13 mouse cellular contexts compared by ENCODE assay signal in genomic region chr15:101371141-101371985, GRCm38 (mm10). TPM values are rescaled to one million over a fixed set of nuclear protein-coding genes. Genes with fewer than 3 reads are reported as not detected.
A peak's percentile ranks its signal among the peaks of the same experiment; 100 is the strongest.
DNase-seq lines count a peak whose midpoint lies in the region; ATAC-seq and TF ChIP-seq lines count a peak whose summit lies in the region.
"Had no signal": no experiment of that assay in that cellular context is flagged by ENCODE, and none has a peak within 500 bp of the region (broad histone marks: within the 10 kb centered on the region; RNA-seq: fewer than 3 reads in every experiment).

No protein-coding gene starts in this region.

- H3K4me3 ChIP-seq in embryonic facial prominence, embryonic 15.5 days (replicated peaks): no peak overlapping the region
- H3K4me3 ChIP-seq in embryonic facial prominence, embryonic 10.5 days: no peak overlapping the region
- H3K4me3 ChIP-seq in limb, embryonic 13.5 days: no peak overlapping the region
- no peak overlapping the region for H3K4me3 ChIP-seq in limb, embryonic 10.5 days
- H3K4me3 ChIP-seq in lung, embryonic 14.5 days (ENCODE audit: low read depth, low read length): no peak overlapping the region
- H3K4me3 ChIP-seq in stomach, embryonic 15.5 days (replicated peaks): no peak overlapping the region
- H3K4me3 ChIP-seq in intestine, postnatal 0 days (ENCODE audit: low read depth, low read length): no peak overlapping the region
- H3K4me3 ChIP-seq: hindbrain, embryonic 10.5 days; layer of hippocampus, adult 2 months; midbrain, embryonic 12.5 days had no signal

- H3K27me3 ChIP-seq in embryonic facial prominence, embryonic 15.5 days: no peaks in the 10 kb centered on the region
- H3K27me3 ChIP-seq in embryonic facial prominence, embryonic 10.5 days (replicated peaks; ENCODE audit: low read depth, poor library complexity, severe bottlenecking): peaks cover 23% of the 10 kb centered on the region; the same call in 1 of the 2 replicates
- H3K27me3 ChIP-seq in limb, embryonic 13.5 days: 0 out of 2 replicates have a peak, but pooled peaks cover 4% of the 10 kb centered on the region
- peaks cover 25% of the 10 kb centered on the region; the same call in 1 of the 2 replicates for H3K27me3 ChIP-seq in limb, embryonic 10.5 days (ENCODE audit: low read depth, poor library complexity, severe bottlenecking)
- no peaks in the 10 kb centered on the region for H3K27me3 ChIP-seq in lung, embryonic 14.5 days (ENCODE audit: insufficient read depth, low read length)
- no peaks in the 10 kb centered on the region for H3K27me3 ChIP-seq in stomach, embryonic 15.5 days (replicated peaks)
- H3K27me3 ChIP-seq in intestine, postnatal 0 days (replicated peaks; ENCODE audit: control insufficient read depth, insufficient read depth, low read length): no peaks in the 10 kb centered on the region

- H3K4me1 ChIP-seq in embryonic facial prominence, embryonic 15.5 days: peaks cover 72% of the 10 kb centered on the region
- H3K4me1 ChIP-seq in embryonic facial prominence, embryonic 10.5 days: peaks cover 38% of the 10 kb centered on the region
- H3K4me1 ChIP-seq in limb, embryonic 13.5 days: peaks cover 24% of the 10 kb centered on the region
- peaks cover 34% of the 10 kb centered on the region for H3K4me1 ChIP-seq in limb, embryonic 10.5 days
- peaks cover 25% of the 10 kb centered on the region for H3K4me1 ChIP-seq in lung, embryonic 14.5 days (ENCODE audit: insufficient read depth)
- H3K4me1 ChIP-seq in stomach, embryonic 15.5 days: peaks cover 65% of the 10 kb centered on the region
- H3K4me1 ChIP-seq in intestine, postnatal 0 days (replicated peaks; ENCODE audit: control insufficient read depth, insufficient read depth, low read length): peaks cover 7% of the 10 kb centered on the region; the same call in 1 of the 2 replicates

- TF ChIP-seq CTCF in lung, embryonic 14.5 days (IDR thresholded peaks at IDR 0.05; ENCODE audit: low read depth): no peak
- no peak for TF ChIP-seq CTCF in intestine, postnatal 0 days (IDR thresholded peaks at IDR 0.05; ENCODE audit: low read depth)

- H3K4me2 ChIP-seq in embryonic facial prominence, embryonic 15.5 days (replicated peaks): no peak overlapping the region
- no peak overlapping the region for H3K4me2 ChIP-seq in limb, embryonic 13.5 days (replicated peaks)
- no peak overlapping the region for H3K4me2 ChIP-seq in lung, embryonic 14.5 days
- H3K4me2 ChIP-seq in stomach, embryonic 15.5 days: no peak overlapping the region
- H3K4me2 ChIP-seq in intestine, postnatal 0 days (replicated peaks; ENCODE audit: low read depth): no peak overlapping the region
- H3K4me2 ChIP-seq: midbrain, embryonic 12.5 days had no signal

- H3K9me3 ChIP-seq in embryonic facial prominence, embryonic 15.5 days (replicated peaks): no peaks in the 10 kb centered on the region
- H3K9me3 ChIP-seq in embryonic facial prominence, embryonic 10.5 days: no peaks in the 10 kb centered on the region
- no peaks in the 10 kb centered on the region for H3K9me3 ChIP-seq in limb, embryonic 13.5 days
- H3K9me3 ChIP-seq in limb, embryonic 10.5 days (replicated peaks): no peaks in the 10 kb centered on the region
- H3K9me3 ChIP-seq in lung, embryonic 14.5 days (ENCODE audit: low read depth, low read length): no peaks in the 10 kb centered on the region
- no peaks in the 10 kb centered on the region for H3K9me3 ChIP-seq in stomach, embryonic 15.5 days
- H3K9me3 ChIP-seq in intestine, postnatal 0 days (ENCODE audit: control insufficient read depth): no peaks in the 10 kb centered on the region
- H3K9me3 ChIP-seq: hindbrain, embryonic 10.5 days; midbrain, embryonic 12.5 days had no signal

- H3K27ac ChIP-seq in embryonic facial prominence, embryonic 15.5 days (replicated peaks): 0 out of 2 replicates have a peak overlapping the region, but pooled peaks have one; percentile 86
- H3K27ac ChIP-seq in embryonic facial prominence, embryonic 10.5 days (replicated peaks): no peak overlapping the region
- peak overlapping the region; percentile 2; the same call in 1 of the 2 replicates for H3K27ac ChIP-seq in limb, embryonic 13.5 days
- H3K27ac ChIP-seq in limb, embryonic 10.5 days: no peak overlapping the region
- peak overlapping the region; percentile 91 for H3K27ac ChIP-seq in lung, embryonic 14.5 days (ENCODE audit: low read depth)
- H3K27ac ChIP-seq in stomach, embryonic 15.5 days: peak overlapping the region; percentile 87; the same call in 1 of the 2 replicates
- H3K27ac ChIP-seq in intestine, postnatal 0 days (ENCODE audit: low read depth, low read length): no peak overlapping the region
- H3K27ac ChIP-seq: hindbrain, embryonic 10.5 days; layer of hippocampus, adult 2 months; midbrain, embryonic 12.5 days had no signal

- ATAC-seq in embryonic facial prominence, embryonic 15.5 days (ENCODE audit: insufficient number of reproducible peaks, low FRiP score, low TSS enrichment, low read depth): no peak
- no peak for ATAC-seq in limb, embryonic 13.5 days (ENCODE audit: low FRiP score, low read depth)
- no peak for ATAC-seq in lung, embryonic 14.5 days (ENCODE audit: insufficient read depth)
- no peak for ATAC-seq in stomach, embryonic 15.5 days (ENCODE audit: insufficient read depth, low FRiP score, low read depth)
- no peak for ATAC-seq in intestine, postnatal 0 days

- H3K36me3 ChIP-seq in embryonic facial prominence, embryonic 15.5 days: no peaks in the 10 kb centered on the region
- H3K36me3 ChIP-seq in embryonic facial prominence, embryonic 10.5 days (replicated peaks): no peaks in the 10 kb centered on the region
- H3K36me3 ChIP-seq in limb, embryonic 13.5 days: no peaks in the 10 kb centered on the region
- H3K36me3 ChIP-seq in limb, embryonic 10.5 days: no peaks in the 10 kb centered on the region
- no peaks in the 10 kb centered on the region for H3K36me3 ChIP-seq in lung, embryonic 14.5 days (ENCODE audit: insufficient read depth)
- H3K36me3 ChIP-seq in stomach, embryonic 15.5 days: no peaks in the 10 kb centered on the region
- no peaks in the 10 kb centered on the region for H3K36me3 ChIP-seq in intestine, postnatal 0 days (ENCODE audit: control insufficient read depth, insufficient read depth)
- H3K36me3 ChIP-seq: G1E; hindbrain, embryonic 10.5 days; midbrain, embryonic 12.5 days had no signal

- H3K9ac ChIP-seq in embryonic facial prominence, embryonic 15.5 days: no peak overlapping the region
- H3K9ac ChIP-seq in limb, embryonic 13.5 days: no peak overlapping the region
- no peak overlapping the region for H3K9ac ChIP-seq in lung, embryonic 14.5 days
- no peak overlapping the region for H3K9ac ChIP-seq in stomach, embryonic 15.5 days
- no peak overlapping the region for H3K9ac ChIP-seq in intestine, postnatal 0 days (ENCODE audit: low read depth, low read length)
- H3K9ac ChIP-seq: midbrain, embryonic 12.5 days had no signal

- no peak for DNase-seq in embryonic facial prominence, embryonic 10.5 days (ENCODE audit: low spot score)
- DNase-seq in limb, embryonic 10.5 days (ENCODE audit: low spot score): no peak
- DNase-seq in lung, embryonic 14.5 days: no peak
- DNase-seq in cerebellum, adult 18-20 months: no peak
- DNase-seq: cerebellum, postnatal 14 days had no signal

- 80% methylated on average over 15 of the region's 15 CpGs for WGBS in embryonic facial prominence, embryonic 15.5 days
- 81% methylated on average over 15 of the region's 15 CpGs for WGBS in embryonic facial prominence, embryonic 10.5 days
- 84% methylated on average over 15 of the region's 15 CpGs for WGBS in limb, embryonic 13.5 days
- 89% methylated on average over 15 of the region's 15 CpGs for WGBS in limb, embryonic 10.5 days
- WGBS in lung, embryonic 14.5 days: 74% methylated on average over 15 of the region's 15 CpGs
- 82% methylated on average over 15 of the region's 15 CpGs for WGBS in stomach, embryonic 15.5 days
- WGBS in intestine, postnatal 0 days: 86% methylated on average over 15 of the region's 15 CpGs

RNA-seq across cellular contexts. Expression of gene Krt80, which starts 1.4 kb away (rescaled TPM):
- polyA plus RNA-seq in embryonic facial prominence, embryonic 15.5 days (2015; fragmentation: Nextera tagmentation; extraction: Ambion mirVana): 26.9 and 33.5 TPM in 2 replicates
- polyA plus RNA-seq in embryonic facial prominence, embryonic 10.5 days (2016; fragmentation: Nextera tagmentation; extraction: Ambion mirVana): 0.04 and 0.16 TPM in 2 replicates
- 0.75 and 1.0 TPM in 2 replicates for polyA plus RNA-seq in limb, embryonic 13.5 days (2015; fragmentation: Nextera tagmentation; extraction: Ambion mirVana)
- 0.09 and 0.23 TPM in 2 replicates for polyA plus RNA-seq in limb, embryonic 10.5 days (2016; fragmentation: Nextera tagmentation; extraction: Ambion mirVana)
- 1.5 and 2.2 TPM in 2 replicates for polyA plus RNA-seq in lung, embryonic 14.5 days (2014; fragmentation: Nextera tagmentation; extraction: Ambion mirVana)
- 7.7 and 12.7 TPM in 2 replicates for polyA plus RNA-seq in stomach, embryonic 15.5 days (2015; fragmentation: Nextera tagmentation; extraction: Ambion mirVana)
- polyA plus RNA-seq in intestine, postnatal 0 days (2015; fragmentation: Nextera tagmentation; extraction: Ambion mirVana): 0.40 and 0.61 TPM in 2 replicates
- polyA plus RNA-seq: G1E had no signal

RNA-seq across cellular contexts. Expression of gene Krt7, which starts 39.5 kb away (rescaled TPM):
- 86.5 and 93.4 TPM in 2 replicates for polyA plus RNA-seq in embryonic facial prominence, embryonic 15.5 days (2015; fragmentation: Nextera tagmentation; extraction: Ambion mirVana)
- polyA plus RNA-seq in embryonic facial prominence, embryonic 10.5 days (2016; fragmentation: Nextera tagmentation; extraction: Ambion mirVana): 16.2 and 17.4 TPM in 2 replicates
- 23.2 and 24.4 TPM in 2 replicates for polyA plus RNA-seq in limb, embryonic 13.5 days (2015; fragmentation: Nextera tagmentation; extraction: Ambion mirVana)
- 14.2 and 16.9 TPM in 2 replicates for polyA plus RNA-seq in limb, embryonic 10.5 days (2016; fragmentation: Nextera tagmentation; extraction: Ambion mirVana)
- 108 and 114 TPM in 2 replicates for polyA plus RNA-seq in lung, embryonic 14.5 days (2014; fragmentation: Nextera tagmentation; extraction: Ambion mirVana)
- polyA plus RNA-seq in stomach, embryonic 15.5 days (2015; fragmentation: Nextera tagmentation; extraction: Ambion mirVana): 172 and 231 TPM in 2 replicates
- polyA plus RNA-seq in intestine, postnatal 0 days (2015; fragmentation: Nextera tagmentation; extraction: Ambion mirVana): 86.1 and 89.0 TPM in 2 replicates

Comparison
In these comparisons a context has a peak if more than half of its experiments do, and no peak if none do; other contexts are left out.
1. H3K27ac ChIP-seq: peak in embryonic facial prominence, embryonic 15.5 days (single experiment), limb, embryonic 13.5 days (single experiment), lung, embryonic 14.5 days (single experiment) and stomach, embryonic 15.5 days (single experiment); none in embryonic facial prominence, embryonic 10.5 days (single experiment), limb, embryonic 10.5 days (single experiment) and intestine, postnatal 0 days (single experiment).